Mouse (Mus musculus) kidney, postnatal 0 days (tissue): ENCODE measurements at regions not wholly inside any gene's neighbourhood (a gene's known extent, or its start where the extent isn't known, plus 50 kb on each side); places are given as distances from the start of the nearest gene placed in this dataset.
A peak's percentile ranks its signal among the peaks of the same experiment; 100 is the strongest.

ENCODE experiments used
- ATAC-seq: fragments of 200-750 bp; cut with Nextera tagmentation; replicated peaks from 2 replicates; pipeline ENCODE4 v1.8.0; 2017; ENCODE audit warnings: low read depth, moderate number of reproducible peaks, moderate TSS enrichment, moderate library complexity; ENCODE audit not compliant: low FRiP score
- DNase-seq: peaks from one replicate; pipeline ENCODE4 v3.0.0-alpha.2; 2016; ENCODE audit warnings: low spot score
- H3K27ac ChIP-seq: fragments of 300-500 bp; sonication (generic); 2 replicates; pipeline ENCODE4 v1.5.1; 2014; ENCODE audit warnings: mild to moderate bottlenecking
- H3K27me3 ChIP-seq: fragments of 300-500 bp; sonication (generic); 2 replicates; pipeline ENCODE4 v1.6.1; 2014; ENCODE audit warnings: low read length, mixed read lengths; ENCODE audit not compliant: insufficient read depth
- H3K36me3 ChIP-seq: fragments of 300-500 bp; sonication (generic); 2 replicates; pipeline ENCODE4 v1.6.1; 2014; ENCODE audit warnings: low read length, mixed read lengths; ENCODE audit not compliant: insufficient read depth
- H3K4me1 ChIP-seq: fragments of 300-500 bp; sonication (generic); replicated peaks from 2 replicates; pipeline ENCODE4 v1.6.1; 2014; ENCODE audit warnings: antibody characterized with exemption, low read length, mixed read lengths; ENCODE audit not compliant: insufficient read depth
- H3K4me2 ChIP-seq: fragments of 300-500 bp; sonication (generic); 2 replicates; pipeline ENCODE4 v1.6.1; 2014; ENCODE audit warnings: mild to moderate bottlenecking, low read length, moderate library complexity, mixed read lengths
- H3K4me3 ChIP-seq: fragments of 300-500 bp; sonication (generic); replicated peaks from 2 replicates; pipeline ENCODE4 v1.5.1; 2014; ENCODE audit warnings: low read depth, low read length
- H3K9ac ChIP-seq: fragments of 300-500 bp; sonication (generic); 2 replicates; pipeline ENCODE4 v1.6.1; 2014; ENCODE audit warnings: low read depth, low read length
- H3K9me3 ChIP-seq: fragments of 300-500 bp; sonication (generic); replicated peaks from 2 replicates; pipeline ENCODE4 v1.6.1; 2016; ENCODE audit warnings: low read length, inconsistent platforms, mixed read lengths
- CTCF ChIP-seq: IDR thresholded peaks from 2 replicates; pipeline ENCODE4 v1.5.1; 2016; ENCODE audit warnings: antibody characterized with exemption, low read depth, mild to moderate bottlenecking, moderate library complexity
- WGBS: fragments of 180-500 bp; shearing (Covaris S2); extraction: QIAGEN DNeasy Blood & Tissue Kit; methylation state at CpG from one replicate; pipeline ENCODE4 v1.1.7; 2014; 5-methylcytosine and 5-hydroxymethylcytosine counted together

DNA sequence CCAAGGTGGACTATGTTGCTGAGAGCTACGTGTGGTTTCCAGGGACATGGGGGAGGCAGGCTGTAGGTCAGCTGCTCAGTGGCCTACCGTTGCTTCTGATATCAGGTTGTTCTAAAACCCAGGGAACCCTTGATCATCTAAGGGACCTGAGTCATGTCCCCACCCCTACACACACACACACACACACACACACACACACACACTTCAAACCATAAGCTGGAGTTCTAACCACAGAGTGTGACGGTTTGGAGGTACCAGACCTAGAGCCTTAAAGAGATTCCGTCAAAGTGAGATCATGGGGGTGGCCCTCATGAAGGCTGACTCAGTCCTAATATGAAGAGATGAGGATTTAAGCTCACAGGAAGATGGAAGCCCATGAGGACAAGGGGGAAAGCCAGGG is 130.8 kb upstream of the Id2 start:
- no peak overlapping the region for H3K4me3 ChIP-seq
- no peak overlapping the region for H3K9ac ChIP-seq
- no peaks in the 10 kb centered on the region for H3K27me3 ChIP-seq
- H3K27ac ChIP-seq: no peak overlapping the region
- no peak for DNase-seq
- no peak for TF ChIP-seq CTCF
- no peaks in the 10 kb centered on the region for H3K36me3 ChIP-seq
- WGBS: 79% methylated on average over 4 of the region's 4 CpGs
- no peaks in the 10 kb centered on the region for H3K9me3 ChIP-seq
- no peak overlapping the region for H3K4me2 ChIP-seq
- ATAC-seq: no peak
- H3K4me1 ChIP-seq: peaks cover under 1% of the 10 kb centered on the region; the same call in 1 of the 2 replicates

DNA sequence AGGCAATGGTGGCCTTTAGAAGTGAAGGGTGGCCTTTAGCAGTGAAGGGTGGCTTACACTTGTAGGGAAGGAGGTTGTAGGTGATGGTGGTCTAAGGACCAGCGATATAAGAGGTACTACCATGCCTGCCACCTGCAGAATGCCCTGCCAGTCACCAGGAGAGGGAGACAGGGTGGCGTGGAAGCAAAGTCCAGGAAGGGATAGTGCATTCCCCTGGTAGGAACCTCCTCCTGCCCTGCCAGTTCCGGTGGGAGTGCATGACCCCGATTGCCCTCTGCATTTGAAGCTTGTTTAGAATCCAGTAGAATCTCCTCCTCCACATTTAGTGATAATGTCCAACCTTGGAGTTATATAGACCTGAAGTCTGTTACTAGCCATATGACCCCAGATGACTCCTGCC is 127.7 kb upstream of the Id2 start:
- 71% methylated on average over 4 of the region's 4 CpGs for WGBS
- Histone ChIP-seq H3K4me3 (no peak overlapping the region), H3K9me3 (no peaks in the 10 kb centered on the region), H3K36me3 (no peaks in the 10 kb centered on the region), H3K27ac (no peak overlapping the region), H3K4me2 (no peak overlapping the region), H3K4me1 (peaks cover 13% of the 10 kb centered on the region), H3K9ac (no peak overlapping the region), H3K27me3 (no peaks in the 10 kb centered on the region)
- DNase-seq (no peak), ATAC-seq (no peak)
- peak; percentile 59 for TF ChIP-seq CTCF

DNA sequence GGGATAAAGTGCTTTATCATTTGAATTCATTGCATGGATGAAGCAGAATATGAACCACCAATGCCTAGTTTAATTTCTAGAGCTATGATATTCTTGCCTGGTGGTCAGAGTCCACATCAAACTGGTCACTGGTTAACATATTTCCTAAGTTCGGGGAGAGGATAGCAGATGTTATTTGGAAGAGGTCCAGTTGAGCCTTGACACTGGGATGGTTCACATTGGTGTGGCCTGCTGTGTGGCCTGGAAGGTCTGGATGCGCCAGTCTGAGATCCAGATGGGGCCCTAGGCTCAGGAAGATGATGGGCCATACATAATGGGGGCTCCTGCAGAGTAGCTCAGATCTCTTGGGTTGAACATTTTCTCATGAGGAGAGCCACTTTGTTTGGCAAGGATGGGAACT is 127.3 kb upstream of the Id2 start:
- Histone ChIP-seq H3K9me3 (no peaks in the 10 kb centered on the region), H3K4me1 (peaks cover 13% of the 10 kb centered on the region), H3K4me2 (no peak overlapping the region), H3K27me3 (no peaks in the 10 kb centered on the region), H3K9ac (no peak overlapping the region), H3K36me3 (no peaks in the 10 kb centered on the region), H3K4me3 (no peak overlapping the region), H3K27ac (no peak overlapping the region)
- DNase-seq: no peak
- ATAC-seq: no peak
- WGBS: 86% methylated on average over 2 of the region's 2 CpGs
- no peak for TF ChIP-seq CTCF

DNA sequence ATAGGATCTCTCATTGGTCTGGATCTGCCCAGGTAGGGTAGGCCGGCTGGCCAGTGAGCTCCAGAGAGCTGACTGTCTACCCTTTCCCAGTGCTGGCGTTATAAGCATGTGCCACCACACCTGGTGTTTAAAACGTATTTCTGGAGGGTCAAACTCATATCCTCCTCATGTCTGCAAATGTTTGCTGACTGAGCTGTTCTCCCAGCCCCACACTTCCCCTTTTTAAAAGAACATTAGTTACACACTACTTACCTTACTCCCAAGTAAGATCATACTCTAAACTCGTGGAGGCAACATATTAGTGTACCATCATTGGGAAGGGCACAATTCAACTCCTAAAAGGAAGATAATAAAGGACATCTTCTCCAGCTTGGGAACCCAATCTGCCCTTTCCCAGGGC is 126.6 kb upstream of the Id2 start:
- no peaks in the 10 kb centered on the region for H3K9me3 ChIP-seq
- ATAC-seq (no peak), DNase-seq (no peak)
- no peaks in the 10 kb centered on the region for H3K27me3 ChIP-seq
- no peaks in the 10 kb centered on the region for H3K36me3 ChIP-seq
- H3K4me3 ChIP-seq: no peak overlapping the region
- WGBS: 72% methylated on average over 4 of the region's 4 CpGs
- TF ChIP-seq CTCF: no peak
- H3K27ac ChIP-seq: no peak overlapping the region
- peaks cover 14% of the 10 kb centered on the region for H3K4me1 ChIP-seq
- no peak overlapping the region for H3K4me2 ChIP-seq
- H3K9ac ChIP-seq: no peak overlapping the region

DNA sequence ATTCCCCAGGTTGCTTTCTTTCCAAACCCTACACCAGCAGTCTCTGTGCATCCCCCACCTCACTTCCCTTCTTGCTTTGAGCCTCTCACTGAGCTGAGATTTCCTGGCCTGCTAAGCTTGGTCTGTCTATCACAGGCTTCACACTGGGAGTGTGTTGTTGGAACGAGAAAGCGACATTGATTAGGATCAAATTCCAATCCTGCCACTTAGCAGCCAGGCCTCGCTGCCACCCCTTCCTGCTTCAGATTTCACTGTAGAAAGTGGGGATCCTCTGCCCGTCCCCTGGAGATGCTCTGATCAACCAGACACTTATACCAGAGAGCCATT is 123.8 kb upstream of the Id2 start:
- Histone ChIP-seq H3K9ac (no peak overlapping the region), H3K4me1 (peaks cover 23% of the 10 kb centered on the region), H3K4me2 (no peak overlapping the region), H3K36me3 (no peaks in the 10 kb centered on the region), H3K27ac (0 out of 2 replicates have a peak overlapping the region, but pooled peaks have one; percentile 47), H3K9me3 (no peaks in the 10 kb centered on the region), H3K4me3 (no peak overlapping the region), H3K27me3 (no peaks in the 10 kb centered on the region)
- no peak for DNase-seq
- WGBS: 31% methylated on average over 4 of the region's 4 CpGs
- ATAC-seq: no peak
- no peak for TF ChIP-seq CTCF

DNA sequence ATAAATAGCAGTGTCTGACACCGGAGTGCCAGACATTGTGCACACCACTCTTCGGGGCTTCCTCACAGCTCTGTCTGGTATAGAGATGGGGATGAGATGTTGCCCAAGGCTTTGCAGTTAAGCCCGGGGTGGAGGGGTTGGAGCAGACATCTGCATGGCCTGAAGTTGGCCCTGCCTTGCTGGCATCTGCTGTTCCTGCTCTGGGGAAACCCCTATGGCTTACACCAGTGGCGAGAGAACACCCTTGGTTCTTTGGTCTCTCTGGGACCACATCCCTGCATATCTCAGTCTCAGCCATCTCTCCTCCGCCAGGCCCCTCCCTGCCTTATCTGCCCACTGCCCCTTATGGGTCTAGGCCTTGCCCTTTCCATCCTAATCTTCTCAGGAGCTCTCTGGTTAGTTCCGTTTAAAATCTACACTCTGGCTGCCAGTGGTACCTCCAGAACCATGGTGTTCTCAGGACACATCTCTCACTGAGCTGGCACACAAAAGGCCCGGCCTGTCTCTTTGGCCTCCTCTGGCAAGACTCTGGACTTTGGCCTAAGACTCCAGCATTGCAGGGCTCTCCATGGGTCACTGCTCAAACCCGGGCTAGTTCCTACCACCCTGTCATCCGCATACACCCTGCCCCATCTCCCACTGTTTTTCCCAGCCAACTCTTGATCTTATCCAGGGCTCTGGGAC is 123.3 kb upstream of the Id2 start:
- H3K4me1 ChIP-seq: peaks cover 23% of the 10 kb centered on the region
- 0 out of 2 replicates have a peak overlapping the region, but pooled peaks have one; percentile 47 for H3K27ac ChIP-seq
- H3K4me2 ChIP-seq: no peak overlapping the region
- no peaks in the 10 kb centered on the region for H3K27me3 ChIP-seq
- H3K9me3 ChIP-seq: no peaks in the 10 kb centered on the region
- DNase-seq (no peak), ATAC-seq (peak; percentile 47)
- H3K4me3 ChIP-seq: no peak overlapping the region
- 68% methylated on average over 9 of the region's 9 CpGs for WGBS
- H3K36me3 ChIP-seq: no peaks in the 10 kb centered on the region
- no peak overlapping the region for H3K9ac ChIP-seq
- TF ChIP-seq CTCF: no peak

DNA sequence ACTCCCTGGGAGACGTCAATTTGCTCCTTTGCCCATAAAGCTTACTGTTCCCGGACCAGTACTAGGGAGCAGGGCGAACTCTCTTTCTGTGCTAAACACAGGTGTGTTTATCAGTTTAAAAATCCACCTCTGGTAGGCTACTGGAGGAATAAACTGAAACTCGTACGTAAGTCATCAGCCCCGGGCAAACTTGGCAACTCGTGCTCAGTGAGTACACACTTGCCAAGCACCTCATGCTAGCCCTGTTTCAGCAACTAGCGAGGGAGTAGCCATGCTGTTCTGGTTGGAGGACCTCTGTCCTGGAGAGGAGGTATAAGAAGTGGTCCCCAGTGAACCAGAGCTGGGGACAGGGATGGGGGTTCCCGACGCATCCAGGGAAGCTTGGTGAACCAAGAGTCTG is 122.6 kb upstream of the Id2 start:
- DNase-seq (no peak), ATAC-seq (no peak)
- Histone ChIP-seq H3K9me3 (no peaks in the 10 kb centered on the region), H3K4me2 (no peak overlapping the region), H3K27ac (no peak overlapping the region), H3K27me3 (no peaks in the 10 kb centered on the region), H3K4me1 (peaks cover 23% of the 10 kb centered on the region), H3K36me3 (no peaks in the 10 kb centered on the region), H3K9ac (no peak overlapping the region), H3K4me3 (no peak overlapping the region)
- WGBS: 74% methylated on average over 10 of the region's 10 CpGs
- no peak for TF ChIP-seq CTCF
